Mouse (Mus musculus) layer of hippocampus, adult 2 months (tissue): ENCODE measurements at regions not wholly inside any gene's neighbourhood (a gene's known extent, or its start where the extent isn't known, plus 50 kb on each side); places are given as distances from the start of the nearest gene placed in this dataset.
A peak's percentile ranks its signal among the peaks of the same experiment; 100 is the strongest.

Source experiments
- DNase-seq, 2 experiments: peaks; one replicate each; pipeline ENCODE4 v3.0.0; 2022; ENCODE audit warnings: low spot score in 2 of 2
- H3K27ac ChIP-seq: fragments of 200-600 bp; 2 replicates; pipeline ENCODE4 v1.8.1; 2022
- H3K4me3 ChIP-seq: fragments of 200-600 bp; 2 replicates; pipeline ENCODE4 v1.8.1; 2022; ENCODE audit warnings: mild to moderate bottlenecking
- CTCF ChIP-seq: fragments of 200-600 bp; conservative IDR thresholded peaks from 2 replicates; pipeline ENCODE4 v1.8.1; 2022; ENCODE audit warnings: antibody characterized with exemption, mild to moderate bottlenecking, moderate library complexity

DNA sequence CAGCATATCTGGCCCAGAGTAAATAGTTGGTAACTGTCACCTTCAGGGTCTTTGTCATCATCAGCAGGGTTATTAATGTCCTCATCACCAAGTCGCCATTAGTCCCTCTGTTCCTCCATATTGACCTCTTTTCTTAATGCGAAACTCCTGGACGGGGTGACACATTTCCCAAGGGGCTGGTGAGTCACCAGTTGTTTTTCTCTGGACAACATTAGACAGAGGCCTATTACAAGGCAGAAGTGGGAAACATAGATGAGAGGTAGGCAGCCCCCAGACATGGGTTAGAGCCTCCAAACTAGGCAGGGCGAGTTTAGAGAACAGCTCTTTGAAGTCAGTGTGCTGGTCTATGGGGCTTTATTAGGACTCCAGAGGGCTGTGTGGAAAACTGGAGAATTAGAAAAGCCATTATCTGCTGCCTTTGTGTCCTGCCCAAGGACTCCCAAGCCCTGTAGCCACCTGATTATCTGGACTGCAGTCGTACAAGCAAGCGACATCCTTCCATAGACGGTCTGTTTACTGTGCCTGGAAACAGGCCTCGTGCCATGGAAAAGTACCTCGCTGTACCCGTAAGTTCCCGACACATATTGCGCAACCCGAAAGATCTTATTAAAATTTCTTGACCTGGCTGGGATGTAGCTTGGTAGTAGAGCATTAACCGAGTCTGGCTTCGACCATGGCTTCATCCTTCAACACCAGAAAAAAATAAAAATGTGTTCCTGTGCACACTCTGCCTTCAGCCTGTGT, 136.6 kb upstream of the Mkln1 start:
- H3K4me3 ChIP-seq, result no peak overlapping the region
- TF ChIP-seq CTCF, result no peak
- no peak overlapping the region for H3K27ac ChIP-seq
- DNase-seq, result no peak

DNA sequence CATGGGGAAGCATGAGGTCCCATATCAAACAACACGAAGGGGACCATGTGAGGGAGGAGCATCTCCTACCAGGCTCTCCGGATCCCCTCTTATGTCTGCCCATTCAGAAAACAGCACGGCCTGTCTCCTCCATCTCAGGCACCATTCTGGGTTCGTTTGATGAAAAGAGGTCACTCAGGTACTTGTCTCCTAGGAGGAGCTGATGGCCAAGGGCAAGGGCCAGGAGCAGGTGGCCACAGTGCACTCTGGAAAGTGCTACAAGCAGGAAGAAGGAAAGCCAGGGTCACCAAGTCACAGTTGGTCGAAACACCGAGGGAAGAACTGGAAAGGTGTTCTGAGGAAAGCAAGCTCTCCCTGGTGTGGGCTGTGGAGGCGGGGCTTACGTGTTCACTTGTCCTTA, 135.9 kb upstream of the Mkln1 start:
- H3K27ac ChIP-seq, result no peak overlapping the region
- H3K4me3 ChIP-seq, result no peak overlapping the region
- DNase-seq, result no peak
- TF ChIP-seq CTCF, result no peak

DNA sequence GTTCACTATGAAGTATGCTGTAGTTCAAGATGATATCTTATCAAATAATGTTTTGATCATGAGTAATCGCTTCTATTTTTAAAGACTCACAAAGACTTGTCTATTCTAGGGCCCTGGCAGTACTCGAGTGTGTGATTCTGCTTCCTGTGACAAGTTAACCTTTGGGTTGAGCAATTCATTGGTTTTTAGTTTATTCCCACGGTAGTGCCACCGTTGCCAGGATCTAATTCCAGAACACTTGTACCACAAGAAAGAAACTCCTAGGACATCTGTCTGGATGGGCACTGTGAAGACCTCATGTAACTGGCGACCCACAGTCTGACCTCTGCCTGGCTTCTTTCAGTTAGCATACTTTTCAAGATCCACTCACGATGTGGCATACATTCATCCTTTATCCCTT, 134.7 kb upstream of the Mkln1 start:
- DNase-seq, result no peak
- Histone ChIP-seq H3K4me3 (no peak overlapping the region), H3K27ac (no peak overlapping the region)
- no peak for TF ChIP-seq CTCF

DNA sequence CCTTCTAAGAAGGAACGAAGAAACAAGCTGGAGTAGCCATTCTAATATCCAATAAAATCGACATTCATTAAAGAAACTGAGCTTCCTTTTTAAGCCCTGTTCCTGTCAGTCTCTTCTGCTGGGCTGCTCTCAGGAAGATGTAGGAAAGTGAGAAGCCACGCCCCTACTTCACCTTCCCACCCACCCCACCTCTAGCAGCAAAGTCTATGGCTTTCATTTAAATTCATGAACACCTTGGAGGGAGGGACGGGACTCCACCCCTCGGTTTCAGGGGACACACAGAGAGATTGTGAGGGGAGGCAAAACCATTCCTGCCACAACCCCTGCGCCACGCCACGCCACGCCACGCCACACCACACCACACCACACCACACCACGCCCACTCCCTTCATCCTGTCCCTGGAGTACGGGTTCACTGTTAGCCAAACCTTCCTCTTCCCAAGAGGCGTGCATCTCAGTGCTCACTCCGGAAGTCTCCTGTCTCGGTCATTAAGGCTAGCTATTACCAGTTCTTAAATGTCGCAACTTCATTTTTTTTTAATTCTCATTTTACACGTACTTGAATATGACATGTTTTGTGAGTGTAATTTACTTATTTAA, 132.0 kb upstream of the Mkln1 start:
- DNase-seq, result no peak
- H3K4me3 ChIP-seq, result no peak overlapping the region
- H3K27ac ChIP-seq, result no peak overlapping the region
- no peak for TF ChIP-seq CTCF

DNA sequence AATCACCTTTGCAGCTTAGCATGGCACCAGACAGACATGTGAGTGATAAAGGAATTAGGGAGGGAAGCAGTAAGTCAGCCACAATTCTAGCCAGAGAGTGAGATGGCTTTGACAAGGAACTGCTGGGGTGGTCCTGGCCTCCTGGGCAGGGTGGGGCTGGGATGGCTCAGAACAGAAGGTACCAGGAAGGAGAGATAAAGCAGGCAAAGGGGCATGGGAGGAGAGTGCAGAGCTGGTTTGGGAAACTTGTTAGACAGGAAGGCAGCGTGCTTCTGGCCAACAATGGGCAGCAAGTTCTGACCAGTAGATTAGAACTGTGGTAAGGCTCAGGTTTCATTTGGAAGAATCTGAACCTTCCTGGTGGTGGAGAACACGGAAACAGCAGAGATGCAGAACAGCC, 130.5 kb upstream of the Mkln1 start:
- no peak overlapping the region for H3K4me3 ChIP-seq
- no peak for TF ChIP-seq CTCF
- H3K27ac ChIP-seq, result no peak overlapping the region
- DNase-seq, result no peak

DNA sequence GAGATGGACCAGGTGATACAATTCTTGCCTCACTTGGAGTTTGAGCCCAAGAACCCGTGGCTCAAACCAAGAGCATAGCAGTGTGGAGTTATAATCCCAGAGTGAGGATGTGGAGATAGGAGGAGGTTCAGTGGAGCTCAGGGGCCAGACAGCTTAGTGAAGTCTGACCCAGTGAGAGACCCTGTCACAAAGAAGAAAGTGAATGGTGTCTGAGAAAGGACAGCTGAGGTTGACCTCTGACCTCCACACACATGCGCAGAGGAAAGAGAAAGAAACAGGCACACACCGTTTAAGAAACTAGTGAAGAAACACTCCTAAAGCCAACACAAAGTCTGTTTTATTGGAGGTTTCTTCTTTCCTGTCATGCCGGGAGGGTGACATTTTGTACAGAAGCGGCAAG, 124.7 kb upstream of the Mkln1 start:
- no peak for TF ChIP-seq CTCF
- H3K27ac ChIP-seq, result no peak overlapping the region

DNA sequence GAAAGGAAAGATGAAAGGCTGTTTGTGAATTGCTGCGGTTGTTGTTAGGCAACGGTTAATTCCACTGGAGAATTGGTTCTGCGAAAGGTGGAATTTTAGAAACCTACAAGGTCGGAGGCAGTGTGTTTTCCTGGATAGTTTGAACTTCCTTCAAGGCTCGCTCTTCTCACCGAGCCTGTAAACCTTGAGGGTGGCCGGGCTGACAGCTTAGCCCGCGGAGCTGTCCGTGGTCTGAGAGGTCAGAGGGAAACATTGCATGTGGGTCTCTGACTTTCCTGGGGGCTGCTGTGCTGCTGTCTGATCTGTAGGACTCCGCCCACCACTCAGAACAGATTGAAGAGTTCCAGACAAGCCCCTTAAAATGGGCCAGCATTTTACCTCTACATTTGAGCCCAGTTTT, 124.3 kb upstream of the Mkln1 start:
- DNase-seq, result no peak
- Histone ChIP-seq H3K27ac (no peak overlapping the region), H3K4me3 (no peak overlapping the region)
- TF ChIP-seq CTCF, result no peak

More for the DNA sequence above, 124.7 kb upstream of the Mkln1 start:
- H3K4me3 ChIP-seq, result no peak overlapping the region
- DNase-seq, result no peak

DNA sequence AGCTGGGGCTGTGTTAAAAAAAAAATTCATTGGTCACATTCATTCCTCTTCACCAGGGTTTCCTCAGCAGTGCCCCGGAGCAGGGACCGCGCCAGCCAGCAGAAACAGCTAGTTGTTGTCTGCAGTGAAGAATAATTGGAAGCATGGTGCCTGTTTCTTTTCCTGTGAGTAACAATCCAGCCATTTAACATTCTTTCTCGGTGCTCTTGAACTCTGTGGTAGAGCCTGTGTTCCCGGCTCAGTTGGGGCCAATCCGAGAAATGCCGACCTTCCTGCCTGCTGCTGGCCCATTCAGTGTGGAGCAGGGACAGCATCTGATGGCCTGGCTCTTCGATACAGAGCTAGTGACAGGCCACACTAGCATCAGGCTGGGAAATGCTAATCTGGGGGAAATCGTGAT, 120.7 kb upstream of the Mkln1 start:
- Histone ChIP-seq H3K27ac (peak overlapping the region; percentile 36; the same call in 1 of the 2 replicates), H3K4me3 (no peak overlapping the region)
- DNase-seq, result peak in 1 of 2 experiments; percentile 47
- TF ChIP-seq CTCF, result no peak

DNA sequence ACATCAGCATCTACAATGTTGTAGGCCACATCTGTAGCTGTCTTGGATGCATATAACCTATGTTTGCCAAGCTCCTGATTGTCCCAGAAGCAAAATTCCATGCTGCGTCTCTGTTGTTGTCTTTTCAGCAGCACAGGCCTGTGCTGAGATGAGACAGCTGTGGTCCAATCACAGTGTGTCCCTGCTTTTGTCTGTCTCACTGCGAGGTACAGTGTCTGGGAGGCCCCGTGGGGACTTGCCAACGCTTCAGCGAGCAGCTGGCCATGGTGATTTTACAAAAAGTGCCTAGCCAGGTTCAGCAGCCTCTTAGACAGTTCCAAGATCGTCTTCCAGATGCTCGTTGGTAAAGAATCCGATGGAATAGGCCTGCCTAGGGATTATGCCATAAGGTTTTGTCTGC, 114.6 kb upstream of the Mkln1 start:
- peak overlapping the region; percentile 88 for H3K27ac ChIP-seq
- no peak for DNase-seq
- H3K4me3 ChIP-seq, result no peak overlapping the region
- TF ChIP-seq CTCF, result no peak

DNA sequence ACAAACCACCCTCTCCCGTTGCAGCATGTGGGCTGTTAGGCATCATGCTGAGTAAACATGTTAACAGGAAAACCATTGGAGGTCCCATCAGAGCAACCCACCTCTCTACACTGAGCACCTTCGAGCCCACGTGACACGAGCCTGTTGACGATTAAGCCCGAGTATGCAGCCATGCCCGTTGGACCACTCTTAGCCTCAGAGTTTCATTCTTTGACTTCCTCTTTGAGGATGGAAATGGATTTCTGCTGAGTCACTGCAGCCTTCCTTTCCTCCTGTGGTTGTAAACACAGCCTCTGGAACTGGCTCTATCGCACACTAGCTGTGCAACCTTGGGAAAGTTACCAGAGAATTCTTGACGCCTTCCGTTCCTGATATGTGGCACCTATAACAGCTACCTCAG, 114.1 kb upstream of the Mkln1 start:
- Histone ChIP-seq H3K27ac (peak overlapping the region; percentile 88), H3K4me3 (no peak overlapping the region)
- DNase-seq, result no peak
- no peak for TF ChIP-seq CTCF

DNA sequence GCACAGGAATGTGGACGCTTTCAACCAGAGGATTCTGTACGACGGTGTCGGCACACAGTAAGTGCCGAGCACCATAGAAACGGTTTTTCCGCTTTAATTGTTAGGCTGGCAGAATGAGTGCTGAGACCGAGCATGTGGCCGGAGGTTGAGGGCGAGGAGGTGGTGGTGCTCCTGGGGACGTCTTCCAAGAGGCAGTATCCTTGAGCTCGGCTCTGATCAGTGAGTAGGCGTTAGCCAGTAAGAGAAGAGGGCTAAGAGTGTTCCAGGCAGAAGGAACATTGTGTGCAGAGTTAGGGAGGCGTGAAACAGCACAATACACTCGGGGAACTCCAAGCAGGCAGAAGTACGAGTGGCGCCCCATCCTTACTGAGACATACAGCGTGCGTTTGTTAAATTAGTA, 113.5 kb upstream of the Mkln1 start:
- DNase-seq, result peak; percentile 62 to 89
- Histone ChIP-seq H3K27ac (peak overlapping the region; percentile 88), H3K4me3 (no peak overlapping the region)
- no peak for TF ChIP-seq CTCF

DNA sequence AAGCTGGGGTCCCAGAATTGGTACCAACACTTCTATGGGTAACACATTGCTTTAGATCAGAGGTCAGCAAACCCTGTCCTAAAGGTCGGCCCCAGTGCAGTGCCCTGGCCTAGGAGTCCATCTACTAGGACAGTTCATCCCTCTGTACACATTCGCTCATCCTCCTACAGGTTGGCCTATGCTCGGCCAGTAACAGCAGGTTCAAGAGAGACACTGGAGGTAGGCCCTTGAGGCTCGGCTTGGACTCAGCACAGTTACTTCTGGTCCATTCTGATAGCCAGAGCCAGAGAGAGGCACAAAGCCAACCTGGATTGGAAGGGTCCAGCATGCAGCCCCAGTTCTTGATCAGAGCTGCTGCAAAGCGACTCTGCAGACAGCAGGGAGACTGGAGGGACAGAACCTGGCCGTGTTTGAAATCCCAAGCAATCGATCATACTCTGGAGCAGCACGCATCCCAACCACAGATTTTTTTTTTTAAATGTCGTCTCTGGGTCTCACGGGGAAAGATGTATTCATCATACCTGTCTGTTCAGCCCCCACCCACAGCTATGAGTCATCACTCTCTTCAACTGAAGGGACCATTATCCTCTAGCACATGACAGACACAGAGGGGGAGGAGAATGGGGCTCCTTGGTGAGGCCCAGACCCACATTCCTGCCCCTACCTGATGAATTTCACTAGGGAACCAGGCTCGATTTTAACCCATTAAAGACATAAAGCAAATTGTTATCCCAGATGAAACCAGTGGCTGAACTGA, 112.4 kb upstream of the Mkln1 start:
- no peak for DNase-seq
- peak overlapping the region; percentile 88 for H3K27ac ChIP-seq
- H3K4me3 ChIP-seq, result no peak overlapping the region
- no peak for TF ChIP-seq CTCF

DNA sequence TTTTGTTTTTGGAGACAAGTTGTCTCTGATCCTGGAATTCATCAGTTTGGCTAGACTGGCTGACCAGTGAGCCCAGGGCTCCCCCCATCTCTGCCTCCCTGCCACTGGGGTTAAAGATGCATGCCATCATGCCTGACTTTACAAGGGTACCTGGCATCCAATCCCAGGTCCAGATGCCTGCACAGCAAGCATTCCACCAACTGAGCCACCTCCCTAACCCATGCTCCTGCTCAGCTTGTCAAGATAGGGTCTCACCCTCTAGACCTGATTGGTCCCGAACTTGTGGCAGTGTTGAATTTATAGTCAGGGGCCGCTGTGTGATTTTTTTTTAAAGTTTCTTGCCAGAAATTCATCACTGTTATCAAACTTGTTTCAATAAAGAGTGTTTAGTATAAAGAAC, 111.4 kb upstream of the Mkln1 start:
- DNase-seq, result no peak
- no peak for TF ChIP-seq CTCF
- Histone ChIP-seq H3K4me3 (no peak overlapping the region), H3K27ac (peak overlapping the region; percentile 96; the same call in 1 of the 2 replicates)
